Mouse (Mus musculus): Measurements from ENCODE around the gene Rgn. TPM values are rescaled to one million over a fixed set of nuclear protein-coding genes. Genes with fewer than 3 reads are reported as not detected.

The Rgn gene
- total RNA-seq (2023) = not detected

DNA sequence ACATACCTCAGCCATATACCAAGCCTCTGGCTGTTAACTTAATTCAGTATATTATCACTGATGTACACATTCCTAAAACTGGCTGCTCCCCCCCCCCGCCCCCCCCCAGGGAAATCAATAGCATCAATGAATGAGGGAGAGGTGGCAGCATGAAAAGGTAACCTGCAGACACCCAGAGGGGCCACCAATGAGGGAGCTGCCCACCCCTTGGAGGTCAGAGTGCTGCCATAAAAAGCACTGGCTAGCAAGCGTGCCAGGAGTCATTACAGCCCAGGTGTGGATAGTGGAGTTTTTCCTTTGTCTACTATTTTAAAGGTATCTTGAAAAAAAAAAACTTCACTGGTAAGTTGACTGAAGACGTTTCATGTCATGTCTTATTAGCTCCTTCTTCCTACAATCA lies at the start of gene Rgn:
Rgn (plus strand) TSS at position 256 of the 400 bp plus-strand sequence.

Other genes starting within 250 kb of the Rgn start
- 13.5 TPM for gene Rp2, start 185.3 kb upstream of the Rgn start, total RNA-seq (2023)
- gene Jade3, start 124.1 kb upstream of the Rgn start, total RNA-seq (2023) = 6.8 TPM
- gene Rbm10, start 67.7 kb downstream of the Rgn start, total RNA-seq (2023) = 39.2 TPM
- 114 TPM for gene Ndufb11, start 67.8 kb downstream of the Rgn start, total RNA-seq (2023)
- 178 TPM for gene Uba1, start 108.5 kb downstream of the Rgn start, total RNA-seq (2023)
- gene Cdk16, start 138.2 kb downstream of the Rgn start, total RNA-seq (2023) = 74.2 TPM
- 13.4 TPM for gene Usp11, start 154.1 kb downstream of the Rgn start, total RNA-seq (2023)
- gene Araf, start 248.0 kb downstream of the Rgn start, total RNA-seq (2023) = 155 TPM